Mouse (Mus musculus): ENCODE results near the gene Ssx2ip. TPM values are rescaled to one million over a fixed set of nuclear protein-coding genes. Genes with fewer than 3 reads are reported as not detected.
A peak's percentile ranks its signal among the peaks of the same experiment; 100 is the strongest.
"Not testable (repeated sequence)": the region's sequence is repeated elsewhere in the genome, so short reads cannot be mapped to it uniquely, and the experiment has no call there.

Gene Ssx2ip
- total RNA-seq, 2 experiments from 2014 or later = 11.7 to 15.3 TPM

DNA sequence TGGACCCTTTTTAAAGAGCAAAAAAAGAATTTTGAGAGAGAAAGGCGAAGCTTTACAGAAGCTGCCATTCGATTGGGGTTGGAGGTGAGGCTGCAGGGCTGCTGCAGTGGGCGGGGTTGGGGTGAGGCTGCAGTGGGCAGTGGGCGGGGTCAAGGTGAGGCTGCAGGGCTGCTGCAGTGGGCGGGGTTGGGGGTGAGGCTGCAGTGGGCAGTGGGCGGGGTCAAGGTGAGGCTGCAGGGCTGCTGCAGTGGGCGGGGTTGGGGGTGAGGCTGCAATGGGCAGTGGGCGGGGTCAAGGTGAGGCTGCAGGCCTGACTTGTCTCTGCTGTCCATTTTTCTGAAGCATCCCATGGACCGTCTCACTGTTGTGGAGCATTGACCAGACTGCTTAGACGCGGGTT lies 28.6 kb downstream of the Ssx2ip start:
- intact Hi-C loops (cut with DNase I); DNase-seq: not testable (repeated sequence)

- intact Hi-C loops (cut with DNase I) = no loop called here
- DNase-seq = peak; percentile 56 to 67
These were observed 29.4 kb downstream of the Ssx2ip start for GRCm38 (mm10) chr3:146433681-146434350.

GRCm38 (mm10) chr3:146434686-146435085 lies 30.2 kb downstream of the Ssx2ip start:
- DNase-seq = no peak
- intact Hi-C loops (cut with DNase I) = no loop called here

DNA sequence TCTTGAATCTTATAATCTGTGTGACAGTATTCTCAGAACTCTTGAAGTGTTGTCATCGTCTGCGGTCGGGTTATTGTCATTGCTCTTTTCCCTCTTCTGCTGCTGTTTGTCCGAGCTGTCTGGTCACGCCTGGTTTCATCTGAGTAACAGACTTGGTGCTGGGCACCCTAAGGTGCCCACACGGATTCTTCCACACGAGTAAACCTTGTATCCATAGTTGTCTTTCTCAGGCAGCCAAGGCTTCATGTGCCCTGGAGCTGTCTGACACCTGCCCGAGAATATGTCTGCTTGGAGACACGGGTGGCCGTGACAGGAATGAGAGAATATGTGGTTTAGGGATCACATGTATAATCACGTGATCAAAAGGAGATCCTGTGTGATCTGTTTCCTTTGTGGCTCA lies 31.1 kb downstream of the Ssx2ip start:
- intact Hi-C loops (cut with DNase I) = no loop called here
- no peak for DNase-seq

DNA sequence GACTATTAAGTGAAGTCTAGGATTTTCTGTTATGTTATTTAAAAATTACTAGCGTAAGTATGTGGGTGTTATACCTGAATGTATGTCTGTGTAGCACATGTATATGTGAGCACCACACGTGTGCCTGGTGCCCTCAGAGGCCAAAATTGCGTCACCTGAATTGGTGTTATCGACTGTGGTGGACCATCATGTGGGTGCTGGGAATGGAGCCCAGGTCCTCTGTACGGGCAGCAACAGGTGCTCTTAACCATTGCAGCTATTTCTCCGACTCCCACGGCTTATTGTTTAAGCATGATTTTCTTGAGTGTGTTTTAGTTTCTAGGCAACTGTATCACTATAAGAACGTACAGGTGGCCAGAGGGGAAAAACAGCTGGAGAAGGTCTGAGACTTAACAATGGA lies 31.7 kb downstream of the Ssx2ip start:
- intact Hi-C loops (cut with DNase I) = no loop called here
- no peak for DNase-seq

DNA sequence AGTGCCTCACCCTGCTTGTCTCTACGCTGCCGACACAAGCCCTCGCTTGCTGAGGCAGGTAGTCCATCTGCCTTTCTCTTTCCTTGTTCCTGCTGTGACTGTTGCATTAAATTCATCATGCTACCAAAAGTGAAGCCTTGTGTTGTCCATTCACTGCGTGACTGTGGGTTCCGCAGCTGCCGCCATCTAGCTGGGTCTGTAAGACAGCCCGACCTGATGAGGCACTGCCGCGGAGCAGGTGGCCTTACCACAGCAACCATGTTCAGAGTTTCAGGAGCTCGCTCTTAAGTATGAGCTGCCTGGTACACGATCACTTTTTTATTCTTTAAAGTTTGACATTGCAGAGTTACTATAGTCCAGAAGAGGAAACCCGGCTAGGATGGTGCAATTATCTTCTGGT lies 35.6 kb downstream of the Ssx2ip start:
- intact Hi-C loops (cut with DNase I) = no loop called here
- DNase-seq = no peak

DNA sequence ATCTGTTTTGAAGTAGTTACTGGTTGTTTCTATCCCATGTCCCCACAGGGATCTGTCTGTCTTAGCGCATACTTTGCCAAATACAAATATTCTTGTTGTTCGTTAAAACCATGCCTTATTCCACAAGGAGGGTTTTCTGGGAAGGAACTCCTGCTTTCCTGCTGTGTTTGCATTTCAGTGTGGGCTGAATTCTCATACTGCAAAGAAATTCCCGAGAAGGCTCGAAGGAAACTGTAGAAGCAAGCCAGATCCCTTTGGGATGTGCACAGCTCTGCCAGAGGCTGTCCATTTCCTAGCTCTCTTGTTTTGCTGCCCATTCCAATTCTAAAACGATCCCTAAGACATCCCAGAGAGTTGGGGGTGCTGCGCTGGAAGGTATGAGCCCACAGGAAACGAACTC lies 36.0 kb downstream of the Ssx2ip start:
- DNase-seq = no peak
- intact Hi-C loops (cut with DNase I) = no loop called here

DNA sequence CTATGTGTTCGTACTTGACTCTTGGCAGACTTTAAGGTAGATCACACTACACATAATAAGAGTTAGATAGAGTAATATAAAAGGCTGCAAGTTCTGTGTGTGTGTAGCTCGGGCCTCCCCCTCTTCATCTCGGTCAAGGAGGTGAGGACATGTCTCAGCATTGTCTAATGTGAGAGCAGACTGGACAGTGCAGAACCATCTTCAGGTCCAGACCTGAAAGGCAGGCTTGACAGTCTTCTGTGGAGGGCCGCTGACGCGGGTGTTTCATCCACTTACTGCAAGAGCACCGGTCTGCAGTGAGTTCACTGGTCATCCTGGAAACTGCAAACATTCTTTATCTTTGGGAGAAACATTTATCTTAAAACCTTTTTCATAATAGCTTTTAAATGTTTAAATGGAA lies 38.0 kb downstream of the Ssx2ip start:
- intact Hi-C loops (cut with DNase I) = no loop called here
- DNase-seq = no peak

DNA sequence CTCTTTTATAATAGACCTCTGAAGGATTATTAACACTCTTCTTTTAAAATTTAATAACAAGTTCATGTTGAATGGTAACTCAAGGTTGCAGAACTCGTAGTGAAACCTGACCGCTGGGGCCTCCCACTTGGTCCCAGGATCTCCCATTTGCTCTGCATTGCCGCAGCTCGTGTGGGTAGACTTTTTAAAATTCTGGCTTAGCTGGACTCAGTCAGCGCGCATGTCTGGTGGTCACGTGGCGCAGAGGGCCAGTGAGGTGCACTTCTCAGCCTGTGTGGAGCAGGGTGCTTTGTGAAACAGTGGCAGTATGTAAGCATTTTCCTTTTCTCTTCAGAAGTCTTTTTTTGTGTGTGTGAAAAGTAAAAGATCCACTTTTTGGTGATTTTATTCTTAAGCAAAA lies 38.5 kb downstream of the Ssx2ip start:
- no peak for DNase-seq
- intact Hi-C loops (cut with DNase I) = no loop called here

- no peak for DNase-seq
- intact Hi-C loops (cut with DNase I) = no loop called here
These were observed 38.9 kb downstream of the Ssx2ip start for GRCm38 (mm10) chr3:146443380-146443779.

- DNase-seq = no peak
- intact Hi-C loops (cut with DNase I) = no loop called here
These were observed 40.4 kb downstream of the Ssx2ip start for GRCm38 (mm10) chr3:146444880-146445279.

DNA sequence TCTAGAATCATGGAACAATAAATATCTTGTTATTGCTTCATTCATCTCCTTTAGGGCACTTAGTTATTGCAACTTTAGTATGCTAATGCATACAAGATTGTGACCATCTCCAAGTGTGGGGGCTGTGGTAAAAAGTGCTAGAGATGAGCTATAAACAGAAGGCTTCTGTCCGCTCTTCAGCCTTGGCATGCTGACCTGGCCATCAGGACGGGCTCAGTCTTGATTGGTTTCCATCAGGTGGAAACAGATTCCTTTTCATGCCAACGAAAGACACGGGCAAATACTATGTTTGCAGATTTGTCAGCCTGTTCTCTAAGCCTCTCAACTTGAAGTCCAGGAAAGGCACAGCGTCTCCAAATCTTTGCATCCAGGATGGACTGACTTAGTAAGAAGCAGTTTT lies 42.7 kb downstream of the Ssx2ip start:
- intact Hi-C loops (cut with DNase I) = no loop called here
- no peak for DNase-seq

DNA sequence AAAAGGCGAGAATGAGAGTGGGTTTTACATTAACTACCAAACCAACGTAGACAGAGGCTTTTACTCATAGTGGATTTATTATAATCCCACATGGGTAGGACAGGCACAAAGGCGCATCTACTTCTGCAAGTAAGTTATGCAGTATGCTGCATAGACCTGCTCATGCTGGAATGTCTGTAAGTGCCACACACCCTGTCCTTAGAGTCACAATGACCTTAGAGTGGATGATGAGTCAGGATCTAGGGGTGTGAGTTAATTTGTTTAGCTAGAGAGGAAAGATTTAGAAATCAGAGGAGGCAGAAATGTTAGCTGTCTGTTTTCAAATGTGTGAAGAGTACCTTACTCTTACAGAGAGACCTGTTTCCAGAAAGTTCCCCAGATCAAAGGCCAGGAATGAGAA lies 43.2 kb downstream of the Ssx2ip start:
- DNase-seq = no peak
- intact Hi-C loops (cut with DNase I) = no loop called here

DNA sequence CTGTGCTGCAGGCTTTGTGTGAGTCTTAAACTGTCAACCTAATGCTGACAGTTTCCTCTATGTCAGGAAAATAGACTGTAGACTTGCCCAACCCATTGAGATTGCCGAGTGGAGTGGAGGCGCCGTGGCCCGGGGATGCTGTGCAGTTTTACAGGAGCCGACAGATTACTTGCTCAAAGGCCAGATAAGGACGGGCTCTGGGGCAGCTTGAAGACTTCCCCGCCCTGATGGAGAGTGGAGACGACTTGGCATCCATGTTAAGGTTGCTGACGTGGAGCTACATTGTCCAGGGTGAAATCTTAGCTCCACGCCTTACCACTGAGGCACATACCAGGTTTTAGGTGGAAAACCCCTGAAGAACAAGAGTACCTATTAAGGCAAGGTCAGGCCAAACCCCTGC lies 43.9 kb downstream of the Ssx2ip start:
- intact Hi-C loops (cut with DNase I) = no loop called here
- DNase-seq = no peak

DNA sequence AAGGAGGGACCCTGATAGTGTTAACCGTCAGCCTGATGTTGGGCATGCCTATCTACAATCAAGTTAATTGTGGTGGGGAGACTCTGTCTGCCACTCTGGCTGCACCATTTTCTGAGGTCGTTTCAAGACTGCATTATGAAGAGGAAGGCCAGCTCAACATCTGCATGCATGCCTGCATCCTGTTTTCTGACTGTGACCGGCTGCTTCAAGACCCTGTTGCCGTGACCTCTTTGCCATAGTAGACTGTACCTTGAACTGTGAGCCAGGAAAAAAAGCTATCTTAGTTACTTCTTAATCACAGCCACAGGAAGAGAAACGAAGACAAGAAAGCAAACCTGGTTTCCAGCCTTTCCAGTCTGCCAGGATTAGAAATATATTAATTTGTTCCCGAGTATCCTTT lies 44.5 kb downstream of the Ssx2ip start:
- intact Hi-C loops (cut with DNase I) = no loop called here
- no peak for DNase-seq

DNA sequence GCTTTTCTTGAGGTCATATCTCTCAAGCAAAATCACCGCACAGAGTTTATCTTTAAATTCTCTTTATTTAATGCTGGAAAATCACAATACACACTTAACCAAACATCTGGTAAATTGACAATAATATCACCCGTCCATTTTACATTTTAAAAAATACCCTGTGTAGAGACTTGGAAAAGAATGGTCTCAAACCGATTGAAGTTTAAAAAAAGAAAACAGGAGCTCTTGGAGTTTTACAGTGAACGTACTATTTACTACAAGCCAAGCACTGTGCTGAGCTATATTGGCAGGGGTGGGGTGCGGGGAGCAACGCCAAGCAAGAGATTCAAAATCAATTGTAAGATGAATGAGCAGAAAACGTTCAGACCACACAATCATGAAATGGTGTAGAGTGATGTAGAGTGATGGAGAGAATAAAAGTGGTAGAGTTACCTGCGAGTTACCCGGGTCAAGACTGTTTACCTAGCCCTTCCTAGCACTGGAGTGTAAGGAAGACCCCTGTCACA lies 45.4 kb downstream of the Ssx2ip start, which contains the start of gene Ctbs:
TSS of gene Ctbs (plus strand) at position 51 of the 506 bp plus-strand sequence.
- intact Hi-C loops (cut with DNase I) = loop anchor here (5.0 kb wide), 1 partner anchor 47 kb away; the partner anchor contains the start of gene Ssx2ip
- no peak for DNase-seq

GRCm38 (mm10) chr3:146450371-146450841 lies 46.0 kb downstream of the Ssx2ip start:
- DNase-seq = peak; percentile 93 to 94

DNA sequence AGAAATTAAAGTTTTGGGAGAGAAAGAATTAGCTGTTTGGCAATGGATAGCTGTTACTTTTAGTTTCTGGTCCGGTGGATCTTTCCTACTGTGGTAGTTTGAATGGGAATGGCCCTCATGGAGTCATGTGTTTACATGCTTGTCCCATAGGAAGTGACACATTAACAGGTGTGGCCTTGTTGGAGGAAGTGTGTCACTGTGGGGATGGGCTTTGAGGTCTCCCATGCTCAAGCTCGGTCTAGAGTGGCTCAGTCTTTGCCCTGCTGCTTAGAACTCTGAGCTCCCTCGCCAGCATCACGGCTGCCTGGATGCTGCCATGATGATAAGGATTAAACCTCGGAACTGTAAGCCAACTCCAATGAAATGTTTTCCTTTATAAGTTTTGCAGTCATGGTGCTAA lies 46.9 kb downstream of the Ssx2ip start:
- intact Hi-C loops (cut with DNase I) = loop anchor here (5.0 kb wide), 1 partner anchor 49 kb away; the partner anchor contains the start of gene Ssx2ip

More at GRCm38 (mm10) chr3:146450371-146450841, 46.0 kb downstream of the Ssx2ip start:
- intact Hi-C loops (cut with DNase I) = loop anchor here (5.0 kb wide), 1 partner anchor 48 kb away; the partner anchor contains the start of gene Ssx2ip

GRCm38 (mm10) chr3:146462939-146463338 lies 58.5 kb downstream of the Ssx2ip start:
- intact Hi-C loops (cut with DNase I) = no loop called here

More for the DNA sequence above, 46.9 kb downstream of the Ssx2ip start:
- no peak for DNase-seq

DNA sequence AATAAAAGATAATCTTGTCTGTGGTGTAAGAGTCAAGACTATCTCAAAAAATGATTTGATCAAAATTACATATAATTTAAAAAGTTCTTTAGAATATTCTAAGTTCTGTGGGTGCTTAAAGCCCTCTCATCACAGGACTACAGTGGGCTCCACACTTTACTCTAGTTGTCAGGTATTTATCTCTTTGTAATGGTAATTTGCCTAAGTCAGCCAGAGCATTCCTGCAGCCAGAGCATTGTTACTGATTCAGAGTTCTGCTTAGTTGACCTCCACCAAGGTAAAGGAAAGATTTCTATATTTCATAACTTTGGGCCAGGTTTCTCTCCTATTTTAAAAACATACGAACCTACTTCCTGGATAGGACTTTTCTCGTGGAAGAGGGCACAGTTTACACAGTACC lies 64.8 kb downstream of the Ssx2ip start:
- intact Hi-C loops (cut with DNase I) = no loop called here
- no peak for DNase-seq

More at GRCm38 (mm10) chr3:146462939-146463338, 58.5 kb downstream of the Ssx2ip start:
- no peak for DNase-seq

DNA sequence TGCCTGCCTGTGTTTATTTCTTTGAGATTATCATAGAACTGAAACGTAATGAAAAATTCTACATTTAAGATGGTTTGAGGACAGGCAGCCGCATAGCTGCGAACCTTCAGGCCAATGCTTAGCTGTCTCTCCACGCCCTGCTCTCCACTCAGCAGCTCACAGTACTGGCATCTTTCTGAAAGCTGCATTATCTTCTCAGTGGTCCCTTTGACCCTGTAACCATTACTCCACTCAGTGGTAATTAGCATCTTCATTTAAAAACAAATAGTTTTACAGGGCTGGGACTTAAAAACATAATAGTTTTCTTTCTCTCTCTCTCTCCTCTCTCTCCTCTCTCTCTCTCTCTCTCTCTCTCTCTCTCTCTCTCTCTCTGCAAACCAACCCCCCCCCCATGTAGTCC lies 68.2 kb downstream of the Ssx2ip start:
- no peak for DNase-seq
- intact Hi-C loops (cut with DNase I) = no loop called here

- no peak for DNase-seq
- intact Hi-C loops (cut with DNase I) = no loop called here
These were observed 69.3 kb downstream of the Ssx2ip start for GRCm38 (mm10) chr3:146473741-146474140.
